Mouse (Mus musculus): ENCODE results near the gene Akap13.
"Not testable (repeated sequence)": the region's sequence is repeated elsewhere in the genome, so short reads cannot be mapped to it uniquely, and the experiment has no call there.

DNA sequence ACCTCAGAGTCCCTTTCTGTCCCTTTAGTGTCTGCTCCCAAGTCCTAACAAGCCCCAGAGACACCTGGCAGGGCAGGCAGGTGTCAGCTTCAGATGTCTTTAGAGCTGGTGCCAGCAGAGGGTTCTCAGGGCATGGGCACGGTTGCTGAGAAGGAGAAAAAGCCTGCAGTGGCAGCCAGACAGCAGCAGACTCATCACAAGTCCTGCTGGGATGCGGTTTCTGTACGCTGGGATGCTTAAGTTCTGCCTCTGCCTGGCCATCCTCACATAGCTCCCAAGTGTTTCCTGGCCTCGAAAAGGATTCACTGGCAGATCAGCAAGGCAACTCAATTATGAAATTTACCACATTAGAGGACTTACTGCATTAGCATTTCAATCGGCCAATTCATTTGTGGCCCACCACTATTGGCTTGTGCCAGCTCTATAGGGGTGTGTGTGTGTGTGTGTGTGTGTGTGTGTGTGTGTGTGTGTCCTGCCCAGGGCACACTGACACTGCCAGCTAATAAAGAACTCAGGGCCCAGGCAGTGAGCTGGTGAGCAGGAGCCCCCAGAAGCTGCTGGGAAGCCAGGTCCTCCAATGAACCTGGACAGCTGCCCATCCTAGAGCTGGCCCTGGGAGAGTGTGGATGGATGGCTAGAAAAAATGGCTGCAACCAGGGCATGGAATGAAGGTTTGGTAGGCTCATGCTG is 311.9 kb downstream of the Akap13 start:
- TF ChIP-seq POLR2A (IDR thresholded peaks at IDR 0.05; ENCODE audit: low read depth, low read length); CTCF (conservative IDR thresholded peaks at IDR 0.05 in 1 of 2, IDR thresholded peaks at IDR 0.05 in 1 of 2; ENCODE audit: low read depth in 2 of 2, low read length in 2 of 2); POLR2AphosphoS2 (IDR thresholded peaks at IDR 0.05; ENCODE audit: low read depth, low read length); MAX (IDR thresholded peaks at IDR 0.05; ENCODE audit: low read length): not testable (repeated sequence)
